Mouse (Mus musculus): Measurements from ENCODE around the gene Nrip1. TPM values are rescaled to one million over a fixed set of nuclear protein-coding genes. Genes with fewer than 3 reads are reported as not detected.

Gene Nrip1
- polyA plus RNA-seq, 1 experiment from 2014 or later: 34.0 TPM

GRCm38 (mm10) chr16:76316940-76317822 lies 56.4 kb downstream of the Nrip1 start:
- WGBS: 82% methylated on average over 22 of the region's 22 CpGs
- no peak for ATAC-seq (ENCODE audit: low FRiP score)
- H3K9ac ChIP-seq: no peak overlapping the region
- H3K27ac ChIP-seq: no peak overlapping the region
- H3K9me3 ChIP-seq (replicated peaks): no peaks in the 10 kb centered on the region
- no peaks in the 10 kb centered on the region for H3K27me3 ChIP-seq
- H3K4me3 ChIP-seq: no peak overlapping the region
- H3K4me2 ChIP-seq (replicated peaks): no peak overlapping the region
- H3K4me1 ChIP-seq: peaks cover 44% of the 10 kb centered on the region
- no peaks in the 10 kb centered on the region for H3K36me3 ChIP-seq

GRCm38 (mm10) chr16:76315642-76316041 lies 58.0 kb downstream of the Nrip1 start:
- no peak for ATAC-seq (ENCODE audit: low FRiP score)
- H3K4me1 ChIP-seq: peaks cover 29% of the 10 kb centered on the region
- 89% methylated on average over 3 of the region's 3 CpGs for WGBS

GRCm38 (mm10) chr16:76314013-76314950 lies 59.3 kb downstream of the Nrip1 start:
- no peaks in the 10 kb centered on the region for H3K27me3 ChIP-seq
- H3K36me3 ChIP-seq: no peaks in the 10 kb centered on the region
- H3K27ac ChIP-seq: no peak overlapping the region
- no peak overlapping the region for H3K4me2 ChIP-seq (replicated peaks)
- H3K9me3 ChIP-seq (replicated peaks): no peaks in the 10 kb centered on the region
- no peak for ATAC-seq (ENCODE audit: low FRiP score)
- WGBS: 88% methylated on average over 12 of the region's 12 CpGs
- H3K4me3 ChIP-seq: no peak overlapping the region
- H3K9ac ChIP-seq: no peak overlapping the region
- H3K4me1 ChIP-seq: peaks cover 20% of the 10 kb centered on the region

More at GRCm38 (mm10) chr16:76315642-76316041, 58.0 kb downstream of the Nrip1 start:
- H3K4me3 ChIP-seq: no peak overlapping the region
- H3K9ac ChIP-seq: no peak overlapping the region
- no peak overlapping the region for H3K27ac ChIP-seq
- no peaks in the 10 kb centered on the region for H3K27me3 ChIP-seq
- H3K36me3 ChIP-seq: no peaks in the 10 kb centered on the region
- H3K4me2 ChIP-seq (replicated peaks): no peak overlapping the region
- no peaks in the 10 kb centered on the region for H3K9me3 ChIP-seq (replicated peaks)

- Histone ChIP-seq H3K4me1 (peaks cover 9% of the 10 kb centered on the region), H3K4me3 (no peak overlapping the region), H3K9me3 (replicated peaks) (no peaks in the 10 kb centered on the region), H3K9ac (no peak overlapping the region), H3K27ac (no peak overlapping the region), H3K36me3 (no peaks in the 10 kb centered on the region), H3K4me2 (replicated peaks) (no peak overlapping the region), H3K27me3 (no peaks in the 10 kb centered on the region)
- no peak for ATAC-seq (ENCODE audit: low FRiP score)
- WGBS: 25% methylated on average over 1 of the region's 1 CpGs
Observed at GRCm38 (mm10) chr16:76312887-76313420, 60.7 kb downstream of the Nrip1 start.

- no peaks in the 10 kb centered on the region for H3K27me3 ChIP-seq
- no peak overlapping the region for H3K4me3 ChIP-seq
- H3K9ac ChIP-seq: no peak overlapping the region
- H3K27ac ChIP-seq: no peak overlapping the region
- WGBS: 86% methylated on average over 2 of the region's 2 CpGs
- H3K4me1 ChIP-seq: peaks cover 8% of the 10 kb centered on the region; the same call in 1 of the 2 replicates
- no peaks in the 10 kb centered on the region for H3K9me3 ChIP-seq (replicated peaks)
- H3K36me3 ChIP-seq: no peaks in the 10 kb centered on the region
- ATAC-seq (ENCODE audit: low FRiP score): no peak
- no peak overlapping the region for H3K4me2 ChIP-seq (replicated peaks)
Observed at GRCm38 (mm10) chr16:76310791-76311190, 62.8 kb downstream of the Nrip1 start.

GRCm38 (mm10) chr16:76310286-76310685 lies 63.3 kb downstream of the Nrip1 start:
- Histone ChIP-seq H3K27me3 (no peaks in the 10 kb centered on the region), H3K27ac (no peak overlapping the region), H3K4me2 (replicated peaks) (no peak overlapping the region), H3K4me3 (no peak overlapping the region), H3K9ac (no peak overlapping the region), H3K36me3 (no peaks in the 10 kb centered on the region), H3K4me1 (peaks cover 8% of the 10 kb centered on the region; the same call in 1 of the 2 replicates), H3K9me3 (replicated peaks) (no peaks in the 10 kb centered on the region)
- no peak for ATAC-seq (ENCODE audit: low FRiP score)
- WGBS: 84% methylated on average over 8 of the region's 8 CpGs

GRCm38 (mm10) chr16:76309280-76309679 lies 64.3 kb downstream of the Nrip1 start:
- no peak overlapping the region for H3K27ac ChIP-seq
- 89% methylated on average over 7 of the region's 7 CpGs for WGBS
- H3K9me3 ChIP-seq (replicated peaks): no peaks in the 10 kb centered on the region
- no peaks in the 10 kb centered on the region for H3K36me3 ChIP-seq
- peaks cover 8% of the 10 kb centered on the region; the same call in 1 of the 2 replicates for H3K4me1 ChIP-seq
- H3K27me3 ChIP-seq: no peaks in the 10 kb centered on the region
- H3K9ac ChIP-seq: no peak overlapping the region
- H3K4me2 ChIP-seq (replicated peaks): no peak overlapping the region
- no peak for ATAC-seq (ENCODE audit: low FRiP score)
- no peak overlapping the region for H3K4me3 ChIP-seq

- WGBS: 87% methylated on average over 3 of the region's 3 CpGs
- ATAC-seq (ENCODE audit: low FRiP score): no peak
Observed at GRCm38 (mm10) chr16:76307039-76307438, 66.6 kb downstream of the Nrip1 start.

GRCm38 (mm10) chr16:76306446-76306845 lies 67.2 kb downstream of the Nrip1 start:
- H3K27me3 ChIP-seq: no peaks in the 10 kb centered on the region
- peaks cover 4% of the 10 kb centered on the region; the same call in 1 of the 2 replicates for H3K4me1 ChIP-seq
- H3K36me3 ChIP-seq: no peaks in the 10 kb centered on the region
- WGBS: 91% methylated on average over 4 of the region's 4 CpGs
- H3K9ac ChIP-seq: no peak overlapping the region
- no peak overlapping the region for H3K27ac ChIP-seq
- no peaks in the 10 kb centered on the region for H3K9me3 ChIP-seq (replicated peaks)
- no peak overlapping the region for H3K4me3 ChIP-seq
- ATAC-seq (ENCODE audit: low FRiP score): no peak
- H3K4me2 ChIP-seq (replicated peaks): no peak overlapping the region

More at GRCm38 (mm10) chr16:76307039-76307438, 66.6 kb downstream of the Nrip1 start:
- no peak overlapping the region for H3K27ac ChIP-seq
- H3K9me3 ChIP-seq (replicated peaks): no peaks in the 10 kb centered on the region
- H3K9ac ChIP-seq: no peak overlapping the region
- H3K27me3 ChIP-seq: no peaks in the 10 kb centered on the region
- H3K4me1 ChIP-seq: no peaks in the 10 kb centered on the region
- H3K4me3 ChIP-seq: no peak overlapping the region
- H3K36me3 ChIP-seq: no peaks in the 10 kb centered on the region
- H3K4me2 ChIP-seq (replicated peaks): no peak overlapping the region

- Histone ChIP-seq H3K4me3 (no peak overlapping the region), H3K9me3 (replicated peaks) (no peaks in the 10 kb centered on the region), H3K4me1 (peaks cover 8% of the 10 kb centered on the region; the same call in 1 of the 2 replicates), H3K27me3 (no peaks in the 10 kb centered on the region), H3K9ac (no peak overlapping the region), H3K36me3 (no peaks in the 10 kb centered on the region), H3K27ac (no peak overlapping the region), H3K4me2 (replicated peaks) (no peak overlapping the region)
- ATAC-seq (ENCODE audit: low FRiP score): no peak
- WGBS: 88% methylated on average over 6 of the region's 6 CpGs
Observed at GRCm38 (mm10) chr16:76303436-76303835, 70.2 kb downstream of the Nrip1 start.

- no peak for ATAC-seq (ENCODE audit: low FRiP score)
- WGBS: 78% methylated on average over 7 of the region's 7 CpGs
- Histone ChIP-seq H3K4me2 (replicated peaks) (no peak overlapping the region), H3K4me1 (peaks cover 8% of the 10 kb centered on the region; the same call in 1 of the 2 replicates), H3K4me3 (no peak overlapping the region), H3K9me3 (replicated peaks) (no peaks in the 10 kb centered on the region), H3K36me3 (no peaks in the 10 kb centered on the region), H3K27me3 (no peaks in the 10 kb centered on the region), H3K9ac (no peak overlapping the region), H3K27ac (no peak overlapping the region)
Observed at GRCm38 (mm10) chr16:76301728-76302050, 71.9 kb downstream of the Nrip1 start.

Measured in hindbrain, embryonic 12.5 days (tissue).